Mouse (Mus musculus): ENCODE measurements around the gene Rnft1. TPM values are rescaled to one million over a fixed set of nuclear protein-coding genes. Genes with fewer than 3 reads are reported as not detected.
A peak's percentile ranks its signal among the peaks of the same experiment; 100 is the strongest.

The Rnft1 gene
- total and polyA plus RNA-seq, 3 experiments: 34.9 to 49.7 (median 49.2) TPM

DNA sequence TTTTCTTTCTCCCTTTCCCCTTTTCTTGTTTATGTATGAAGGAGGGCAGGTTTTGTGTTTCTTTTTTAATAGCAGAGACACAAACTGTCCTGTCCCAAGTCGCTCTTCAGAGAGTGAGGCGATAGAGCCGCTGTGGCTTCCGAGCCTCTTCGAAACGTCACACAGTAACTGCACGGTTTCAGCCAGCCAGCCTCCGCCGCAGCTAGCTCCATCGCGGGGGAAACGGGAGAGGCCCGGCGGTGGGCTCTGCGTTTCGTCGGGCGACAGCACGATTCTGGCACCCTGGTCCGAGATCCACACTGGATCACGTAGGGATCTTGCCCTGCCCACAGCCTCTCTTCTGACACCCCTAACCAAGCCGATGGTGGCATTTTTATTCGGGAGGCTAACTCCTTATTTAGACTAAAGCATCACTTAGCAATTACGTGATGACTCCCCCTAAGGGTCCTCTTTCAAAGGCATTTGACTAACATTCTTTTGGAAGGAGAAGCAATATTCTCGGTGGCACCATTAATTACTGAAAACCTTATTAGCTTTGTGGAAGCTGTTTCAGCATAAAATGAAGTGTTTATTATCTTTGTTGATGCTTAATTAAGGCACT, 553 bp downstream of the Rnft1 start:
- 0 out of 2 replicates have a peak, but pooled peaks cover 2% of the 10 kb centered on the region for H3K79me2 ChIP-seq (replicated peaks; ENCODE audit: control insufficient read depth, extremely low read depth, insufficient read depth, poor library complexity, severe bottlenecking)
- peak overlapping the region; percentile 67 to 74 (median 70) for H3K4me3 ChIP-seq (replicated peaks in 1 of 3; ENCODE audit: low read depth in 2 of 3, low read length in 2 of 3, poor library complexity in 1 of 3)
- no peaks in the 10 kb centered on the region for H3K9me3 ChIP-seq (replicated peaks; ENCODE audit: low read length)
- dilution Hi-C loops (cut with MboI; ENCODE audit: extremely low pct_ligation_motif_present, extremely low pct_unique_long_range_greater_than_20kb, low sequenced_read_pairs): no loop called here
- H3K36me3 ChIP-seq (replicated peaks in 1 of 2; ENCODE audit: control insufficient read depth in 1 of 2, insufficient read depth in 1 of 2, low read length in 1 of 2): peaks cover 7 to 23% of the 10 kb centered on the region in 2 experiments
- TF ChIP-seq MAX (IDR thresholded peaks at IDR 0.05; ENCODE audit: low read length): no peak
- TF ChIP-seq ZMIZ1 (IDR thresholded peaks at IDR 0.05; ENCODE audit: low read depth, low read length): no peak
- no peak for TF ChIP-seq MEF2A (IDR thresholded peaks at IDR 0.05; ENCODE audit: borderline replicate concordance, low read depth, low read length)
- no peak for TF ChIP-seq BHLHE40 (IDR thresholded peaks at IDR 0.05; ENCODE audit: low read depth, low read length)
- peak; percentile 97; the same call in 1 of the 2 replicates for TF ChIP-seq UBTF (IDR thresholded peaks at IDR 0.05; ENCODE audit: low read depth, low read length)
- no peak for TF ChIP-seq USF1 (IDR thresholded peaks at IDR 0.05; ENCODE audit: low read depth, low read length)
- TF ChIP-seq CHD1 (IDR thresholded peaks at IDR 0.05; ENCODE audit: low read depth, low read length): no peak
- peak; percentile 82 for TF ChIP-seq SIN3A (IDR thresholded peaks at IDR 0.05; ENCODE audit: low read length)
- TF ChIP-seq E2F4 (IDR thresholded peaks at IDR 0.05; ENCODE audit: insufficient replicate concordance, low read depth, low read length): no peak
- TF ChIP-seq ELF1 (IDR thresholded peaks at IDR 0.05; ENCODE audit: low read depth, low read length): no peak
- peak; percentile 42 for DNase-seq (ENCODE audit: extremely low read depth)
- H3K27ac ChIP-seq (ENCODE audit: insufficient read depth, low read depth): peak overlapping the region; percentile 55; the same call in 1 of the 2 replicates
- peak overlapping the region; percentile 94 for H3K4me2 ChIP-seq (ENCODE audit: insufficient read depth, low read depth, poor library complexity, severe bottlenecking)
- peaks cover 0 to 11% of the 10 kb centered on the region in 2 experiments; a peak in 2 of 4 replicates for H3K4me1 ChIP-seq (ENCODE audit: control insufficient read depth in 1 of 2, insufficient read depth in 2 of 2)
- peak overlapping the region; percentile 84 for H3K9ac ChIP-seq (ENCODE audit: insufficient read depth, low read depth)
- H3K27me3 ChIP-seq (replicated peaks): peaks cover 3% of the 10 kb centered on the region
- in situ Hi-C loops (cut with MboI; ENCODE audit: low pct_ligation_motif_present, low pct_unique_long_range_greater_than_20kb, low sequenced_read_pairs): no loop called here

DNA sequence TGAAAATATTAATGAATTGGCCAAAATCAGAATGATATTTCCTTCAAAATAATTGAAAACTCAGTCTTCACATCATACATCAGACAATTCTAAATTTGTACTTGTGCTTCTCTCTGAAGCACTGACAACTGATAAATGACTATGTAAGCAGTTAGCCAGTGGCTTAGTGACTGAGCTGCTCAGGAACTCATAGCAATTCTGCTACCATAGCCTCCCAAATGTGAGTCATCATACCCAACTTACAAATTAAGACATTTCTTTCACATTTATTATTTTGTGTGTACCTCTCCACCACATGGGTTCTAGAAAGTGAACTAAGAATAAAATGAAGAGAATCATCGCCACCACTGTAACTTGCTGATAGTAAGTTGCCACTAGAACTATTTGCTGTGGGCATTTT, 6.3 kb downstream of the Rnft1 start:
- Histone ChIP-seq H3K79me2 (replicated peaks; ENCODE audit: control insufficient read depth, extremely low read depth, insufficient read depth, poor library complexity, severe bottlenecking) (no peaks in the 10 kb centered on the region), H3K9me3 (replicated peaks; ENCODE audit: low read length) (no peaks in the 10 kb centered on the region), H3K4me1 (ENCODE audit: control insufficient read depth in 1 of 2, insufficient read depth in 2 of 2) (peaks cover 0 to 5% of the 10 kb centered on the region in 2 experiments; a peak in 2 of 4 replicates), H3K9ac (ENCODE audit: insufficient read depth, low read depth) (no peak overlapping the region), H3K36me3 (replicated peaks in 1 of 2; ENCODE audit: control insufficient read depth in 1 of 2, insufficient read depth in 1 of 2, low read length in 1 of 2) (peaks cover 33 to 72% of the 10 kb centered on the region in 2 experiments), H3K27ac (ENCODE audit: insufficient read depth, low read depth) (no peak overlapping the region), H3K4me2 (ENCODE audit: insufficient read depth, low read depth, poor library complexity, severe bottlenecking) (no peak overlapping the region), H3K4me3 (replicated peaks in 1 of 3; ENCODE audit: low read depth in 2 of 3, low read length in 2 of 3, poor library complexity in 1 of 3) (no peak overlapping the region), H3K27me3 (replicated peaks) (no peaks in the 10 kb centered on the region)
- in situ Hi-C loops (cut with MboI; ENCODE audit: low pct_ligation_motif_present, low pct_unique_long_range_greater_than_20kb, low sequenced_read_pairs): no loop called here
- dilution Hi-C loops (cut with MboI; ENCODE audit: extremely low pct_ligation_motif_present, extremely low pct_unique_long_range_greater_than_20kb, low sequenced_read_pairs): no loop called here
- no peak for DNase-seq (ENCODE audit: extremely low read depth)
- TF ChIP-seq TCF12 (IDR thresholded peaks at IDR 0.05; ENCODE audit: low read depth, low read length): no peak
- no peak for TF ChIP-seq E2F4 (IDR thresholded peaks at IDR 0.05; ENCODE audit: insufficient replicate concordance, low read depth, low read length)
- no peak for TF ChIP-seq ZKSCAN1 (IDR thresholded peaks at IDR 0.05; ENCODE audit: borderline replicate concordance, low read depth, low read length)
- no peak for TF ChIP-seq KAT2A (IDR thresholded peaks at IDR 0.05; ENCODE audit: insufficient replicate concordance, low read length)
- TF ChIP-seq IRF4 (IDR thresholded peaks at IDR 0.05; ENCODE audit: low read depth, low read length): no peak
- no peak for TF ChIP-seq ZC3H11A (IDR thresholded peaks at IDR 0.05; ENCODE audit: low read depth, low read length)
- TF ChIP-seq NELFE (IDR thresholded peaks at IDR 0.05; ENCODE audit: low read depth, low read length): no peak
- no peak for TF ChIP-seq GABPA (IDR thresholded peaks at IDR 0.05; ENCODE audit: insufficient replicate concordance, low read depth, low read length)
- no peak for TF ChIP-seq EP300 (IDR thresholded peaks at IDR 0.05; ENCODE audit: low read length)
- no peak for TF ChIP-seq CHD1 (IDR thresholded peaks at IDR 0.05; ENCODE audit: low read depth, low read length)
- TF ChIP-seq POLR2AphosphoS2 (IDR thresholded peaks at IDR 0.05; ENCODE audit: low read depth, low read length): no peak
- no peak for TF ChIP-seq MAZ (IDR thresholded peaks at IDR 0.05; ENCODE audit: low read depth, low read length)
- TF ChIP-seq MAFK (IDR thresholded peaks at IDR 0.05; ENCODE audit: insufficient replicate concordance, low read length): no peak
- TF ChIP-seq POLR2A (IDR thresholded peaks at IDR 0.05; ENCODE audit: low read depth, low read length): no peak
- TF ChIP-seq CTCF (conservative IDR thresholded peaks at IDR 0.05 in 1 of 2, IDR thresholded peaks at IDR 0.05 in 1 of 2; ENCODE audit: low read depth in 2 of 2, low read length in 2 of 2): no peak
- TF ChIP-seq SMC3 (IDR thresholded peaks at IDR 0.05; ENCODE audit: low read depth, low read length): no peak
- TF ChIP-seq JUN (IDR thresholded peaks at IDR 0.05; ENCODE audit: insufficient read depth, low read depth, low read length): no peak
- TF ChIP-seq SIN3A (IDR thresholded peaks at IDR 0.05; ENCODE audit: low read length): no peak
- no peak for TF ChIP-seq RAD21 (IDR thresholded peaks at IDR 0.05; ENCODE audit: low read depth, low read length)
